Mouse (Mus musculus) mouse trophoblast stem cell (cell line): ENCODE results near the gene Zbtb7a.

ENCODE experiments used
- in situ Hi-C, 2 experiments: fragments of 300-500 bp; cut with MseI, MboI; formaldehyde crosslinking; loops; 2 replicates in 1 of 2; 3 replicates in 1 of 2; pipeline ENCODE4 v1.15.1; 2025

Gene Zbtb7a

GRCm38 (mm10) chr10:81134966-81135681 is at the start of gene Zbtb7a:
Gene Zbtb7a (plus strand): TSS chr10:81135220.
- in situ Hi-C loops = no loop called here

GRCm38 (mm10) chr10:81087021-81087420 is 48.0 kb upstream of the Zbtb7a start:
- in situ Hi-C loops = no loop called here

- in situ Hi-C loops = no loop called here
Measured at GRCm38 (mm10) chr10:81089216-81089615, 45.8 kb upstream of the Zbtb7a start.

- in situ Hi-C loops = no loop called here
Measured at GRCm38 (mm10) chr10:81090621-81091020, 44.4 kb upstream of the Zbtb7a start.

- in situ Hi-C loops = no loop called here
Measured at GRCm38 (mm10) chr10:81092465-81093250, 42.4 kb upstream of the Zbtb7a start.

- in situ Hi-C loops = no loop called here
Measured at GRCm38 (mm10) chr10:81094931-81095678, 39.9 kb upstream of the Zbtb7a start.

GRCm38 (mm10) chr10:81105565-81106112 is 29.4 kb upstream of the Zbtb7a start, which contains the start of gene Map2k2:
Gene Map2k2 (plus strand): TSS chr10:81105915.
- in situ Hi-C loops = no loop called here

GRCm38 (mm10) chr10:81106113-81106721 is 28.8 kb upstream of the Zbtb7a start:
- in situ Hi-C loops = no loop called here

GRCm38 (mm10) chr10:81112946-81113345 is 22.1 kb upstream of the Zbtb7a start:
- in situ Hi-C loops = no loop called here

- in situ Hi-C loops = no loop called here
Measured at GRCm38 (mm10) chr10:81119625-81120024, 15.4 kb upstream of the Zbtb7a start.

GRCm38 (mm10) chr10:81120650-81121049 is 14.4 kb upstream of the Zbtb7a start:
- in situ Hi-C loops = no loop called here

GRCm38 (mm10) chr10:81122889-81123288 is 12.1 kb upstream of the Zbtb7a start:
- in situ Hi-C loops = no loop called here

- in situ Hi-C loops = no loop called here
Measured at GRCm38 (mm10) chr10:81123500-81123899, 11.5 kb upstream of the Zbtb7a start.

- in situ Hi-C loops = no loop called here
Measured at GRCm38 (mm10) chr10:81134181-81134587, 836 bp upstream of the Zbtb7a start.

GRCm38 (mm10) chr10:81135831-81136705 is 1.0 kb downstream of the Zbtb7a start:
- in situ Hi-C loops = no loop called here

GRCm38 (mm10) chr10:81136706-81137231 is 1.7 kb downstream of the Zbtb7a start:
- in situ Hi-C loops = no loop called here

- in situ Hi-C loops = no loop called here
Measured at GRCm38 (mm10) chr10:81137252-81138130, 2.5 kb downstream of the Zbtb7a start.

GRCm38 (mm10) chr10:81138131-81138782 is 3.2 kb downstream of the Zbtb7a start:
- in situ Hi-C loops = no loop called here
